Mouse (Mus musculus) heart, embryonic 12.5 days (tissue): ENCODE measurements around the gene Cyp4a29. TPM values are rescaled to one million over a fixed set of nuclear protein-coding genes. Genes with fewer than 3 reads are reported as not detected.

Experiments
- polyA plus RNA-seq: library from polyadenylated mRNA; unstranded; fragments of >200 nt; fragmentation: Nextera tagmentation; extraction: Ambion mirVana; gene quantifications from 2 replicates; pipeline ENCODE4 v1.2.1, GENCODE M21; 2016

The Cyp4a29 gene
- polyA plus RNA-seq, 1 experiment from 2014 or later: not detected

Other genes starting within 250 kb of the Cyp4a29 start
- 13.5 and 13.7 TPM in 2 replicates for gene Stil, start 241.9 kb upstream of the Cyp4a29 start, polyA plus RNA-seq
- gene Tal1, start 185.7 kb upstream of the Cyp4a29 start, polyA plus RNA-seq: 6.9 and 8.3 TPM in 2 replicates
- gene Pdzk1ip1, start 153.4 kb upstream of the Cyp4a29 start, polyA plus RNA-seq: 38.8 and 39.2 TPM in 2 replicates
- gene Cyp4x1, start 107.8 kb upstream of the Cyp4a29 start, polyA plus RNA-seq: 0.10 TPM in 1 of 2 replicates, not detected in the other
- gene Cyp4a12a, start 57.0 kb downstream of the Cyp4a29 start, polyA plus RNA-seq: not detected in 2 replicates
- not detected in 2 replicates for gene Cyp4a12b, start 169.5 kb downstream of the Cyp4a29 start, polyA plus RNA-seq
- not detected in 2 replicates for gene Cyp4a30b, start 210.5 kb downstream of the Cyp4a29 start, polyA plus RNA-seq